Mouse (Mus musculus): Measurements from ENCODE around the gene Usp2. TPM values are rescaled to one million over a fixed set of nuclear protein-coding genes. Genes with fewer than 3 reads are reported as not detected.

The Usp2 gene
- total RNA-seq (2021) = 10 to 100 TPM; 79.2 to 82.4 TPM
- long read RNA-seq, experiment 1, transcript Usp2-201 (13 exons, 3,867 nt) = minor isoform, 12 of 45 reads
- long read RNA-seq, experiment 1, transcript Usp2-202 (12 exons, 2,057 nt) = major isoform, 24 of 45 reads
- long read RNA-seq, experiment 1, partial matches to known transcripts = 3 of 45 reads
- long read RNA-seq, experiment 1, other reads (novel, unspliced or antisense) = 5 of 45 reads
- long read RNA-seq, experiment 2, transcript Usp2-201 (13 exons, 3,867 nt) = minor isoform, 10 of 83 reads
- long read RNA-seq, experiment 2, transcript Usp2-202 (12 exons, 2,057 nt) = major isoform, 38 of 83 reads
- long read RNA-seq, experiment 2, partial matches to known transcripts = 23 of 83 reads
- long read RNA-seq, experiment 2, other reads (novel, unspliced or antisense) = 10 of 83 reads

DNA sequence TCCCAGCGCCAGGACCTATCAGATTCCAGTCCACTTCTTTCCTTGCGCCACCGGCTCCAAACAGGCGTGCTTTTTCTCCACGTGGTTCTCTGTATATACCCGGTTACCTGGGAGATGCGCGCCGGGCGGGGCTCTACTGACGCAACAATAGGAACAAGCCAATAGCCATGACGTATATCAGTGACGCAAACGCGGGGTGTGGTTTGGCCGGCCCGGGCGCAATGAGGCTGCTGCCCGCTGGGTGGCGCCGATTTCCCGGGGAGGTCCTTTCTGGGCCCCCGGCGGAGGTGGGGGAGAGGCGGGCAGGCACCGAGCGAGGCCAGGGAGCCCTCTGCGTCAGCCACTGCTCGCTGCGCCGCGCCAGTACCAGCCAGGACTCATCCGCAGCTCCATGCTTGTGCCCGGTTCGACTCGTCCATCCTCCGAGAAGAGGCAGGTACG is at the start of gene Usp2:
TSS of gene Usp2 (plus strand) at position 237 of the 441 bp plus-strand sequence.
- TF ChIP-seq CTCF (conservative IDR thresholded peaks at IDR 0.05) = peak; percentile 98

DNA sequence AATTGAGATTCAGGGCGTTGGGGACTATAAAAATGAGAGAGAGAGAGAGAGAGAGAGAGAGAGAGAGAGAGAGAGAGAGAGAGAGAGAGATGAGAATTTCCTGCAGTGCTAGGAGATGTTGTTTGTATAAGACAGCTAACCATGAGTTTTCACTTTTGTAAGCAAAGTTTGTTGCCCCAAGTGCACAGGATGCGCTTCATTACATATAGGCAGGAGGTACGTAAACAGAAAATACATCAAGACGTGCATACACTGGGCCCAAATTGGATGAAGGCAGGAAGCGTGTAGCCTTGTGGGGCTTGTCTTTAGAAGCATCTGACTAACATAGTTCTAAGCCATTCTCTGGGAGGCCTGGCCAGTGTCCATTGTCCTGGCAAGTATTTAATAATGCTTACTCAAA is 49.0 kb upstream of the Usp2 start:
- Histone ChIP-seq H3K27ac (no peak overlapping the region), H3K4me3 (no peak overlapping the region)
- DNase-seq (ENCODE audit: low spot score in 2 of 2) = no peak
- no peak for TF ChIP-seq CTCF (conservative IDR thresholded peaks at IDR 0.05)

More for the DNA sequence above, at the start of gene Usp2:
- Histone ChIP-seq H3K4me3 (peak within 1 kb of the TSS; percentile 84), H3K27ac (peak within 1 kb of the TSS; percentile 97)
- DNase-seq (ENCODE audit: low spot score in 2 of 2) = peak; percentile 99 to 100

DNA sequence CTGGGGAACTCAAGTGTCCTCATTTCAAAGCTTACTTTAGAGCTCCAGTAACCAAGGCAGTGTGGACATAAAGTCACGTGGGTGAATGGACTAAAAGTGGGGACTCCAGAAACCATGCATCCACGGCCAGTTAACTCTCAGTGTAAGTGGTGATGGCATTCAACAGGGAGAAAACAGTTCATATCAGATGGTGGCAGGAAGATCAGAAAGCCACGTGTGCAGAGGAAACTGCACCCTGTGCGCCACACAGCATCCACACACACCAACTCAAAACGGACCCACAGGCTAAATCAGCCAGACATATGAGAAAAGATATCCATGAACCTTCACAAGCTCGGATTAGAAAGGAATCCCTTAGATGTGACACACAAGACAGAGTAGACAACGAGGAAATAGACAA is 46.8 kb upstream of the Usp2 start:
- no peak for TF ChIP-seq CTCF (conservative IDR thresholded peaks at IDR 0.05)
- H3K27ac ChIP-seq = no peak overlapping the region
- no peak overlapping the region for H3K4me3 ChIP-seq
- DNase-seq (ENCODE audit: low spot score in 2 of 2) = no peak

DNA sequence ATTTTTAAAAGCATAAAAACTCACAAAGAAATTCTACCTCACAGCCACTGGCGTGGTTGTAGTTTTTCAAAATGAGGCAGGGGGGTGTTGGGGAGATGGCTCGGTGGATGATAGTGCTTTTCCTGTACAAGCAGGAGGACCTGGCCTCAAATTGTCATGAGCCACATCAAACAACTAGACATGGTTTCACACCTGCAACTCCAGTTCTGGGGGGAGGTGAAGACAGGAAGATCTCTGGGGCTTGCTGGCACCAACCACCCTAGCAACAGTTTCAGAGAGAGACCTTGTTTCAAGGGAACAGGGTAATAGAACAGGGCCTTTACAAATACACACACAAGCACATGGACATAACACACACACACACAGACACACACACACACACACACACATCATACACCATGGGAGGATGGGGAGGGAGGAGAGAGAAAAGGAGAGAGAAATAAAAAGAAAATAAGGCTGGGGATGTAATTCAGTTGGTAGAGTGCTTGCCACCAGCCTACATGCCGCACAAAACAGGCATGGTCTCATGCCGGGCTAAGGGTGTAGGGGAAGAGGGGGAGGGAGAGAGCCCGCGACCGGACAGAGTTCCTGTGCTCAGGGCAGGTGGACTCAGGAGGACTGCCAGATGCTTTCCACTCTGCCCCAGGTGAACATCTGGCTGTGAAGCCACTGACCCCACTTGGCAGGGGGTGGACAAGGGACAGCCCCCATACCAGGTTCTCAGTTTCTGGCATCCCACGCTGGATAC is 44.5 kb upstream of the Usp2 start:
- DNase-seq (ENCODE audit: low spot score in 2 of 2) = no peak
- Histone ChIP-seq H3K4me3 (no peak overlapping the region), H3K27ac (no peak overlapping the region)
- TF ChIP-seq CTCF (conservative IDR thresholded peaks at IDR 0.05) = no peak

DNA sequence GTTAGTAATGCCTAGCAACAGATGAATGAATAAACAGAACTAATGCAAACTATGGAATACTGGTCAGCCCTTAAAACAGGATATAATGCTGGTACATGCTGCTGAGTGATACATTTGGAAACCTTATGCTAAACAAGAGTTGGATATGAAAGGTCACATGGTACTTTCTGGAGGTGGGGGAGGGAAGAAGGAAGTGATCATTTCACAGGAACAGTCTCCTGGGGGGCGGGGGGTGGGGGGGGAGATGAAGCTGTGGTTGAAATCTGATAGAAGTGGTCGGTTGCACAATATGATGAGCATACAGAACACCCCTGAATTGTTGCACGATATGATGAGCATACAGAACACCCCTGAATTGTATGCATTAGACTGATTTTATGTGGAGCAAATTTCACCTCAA is 42.7 kb upstream of the Usp2 start:
- TF ChIP-seq CTCF (conservative IDR thresholded peaks at IDR 0.05) = no peak
- H3K27ac ChIP-seq = no peak overlapping the region
- no peak for DNase-seq (ENCODE audit: low spot score in 2 of 2)
- no peak overlapping the region for H3K4me3 ChIP-seq

DNA sequence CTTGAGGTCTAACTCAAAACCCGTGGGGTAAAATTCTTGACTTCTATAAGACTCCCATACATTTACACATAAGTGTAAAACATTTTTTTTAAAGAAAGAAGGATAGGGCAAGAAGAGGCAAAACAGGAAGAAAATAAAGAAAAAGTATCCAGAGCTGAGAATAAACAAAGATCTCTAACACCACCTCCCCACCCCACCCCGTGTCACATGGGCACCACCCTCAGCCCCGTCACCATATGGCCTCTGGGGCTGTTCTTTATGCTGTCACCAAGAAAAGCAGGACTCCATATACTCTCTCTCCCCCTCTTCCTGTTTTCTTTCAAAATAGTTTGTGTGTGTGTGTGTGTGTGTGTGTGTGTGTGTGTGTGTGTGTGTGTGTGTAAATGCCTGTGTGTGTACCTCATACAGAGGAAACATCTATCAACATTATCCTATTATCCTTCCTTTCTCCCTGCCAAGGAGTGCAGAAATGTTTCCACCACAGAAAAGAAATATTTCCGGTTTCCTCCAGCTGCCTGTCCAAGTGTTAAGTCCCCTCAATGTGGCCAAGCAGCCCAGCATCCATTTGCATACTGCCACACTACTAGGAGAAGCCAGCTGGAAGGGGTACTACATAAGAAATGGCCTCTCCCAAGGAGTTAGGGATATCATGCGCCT is 37.1 kb upstream of the Usp2 start:
- no peak for TF ChIP-seq CTCF (conservative IDR thresholded peaks at IDR 0.05)
- Histone ChIP-seq H3K27ac (no peak overlapping the region), H3K4me3 (no peak overlapping the region)
- no peak for DNase-seq (ENCODE audit: low spot score in 2 of 2)

DNA sequence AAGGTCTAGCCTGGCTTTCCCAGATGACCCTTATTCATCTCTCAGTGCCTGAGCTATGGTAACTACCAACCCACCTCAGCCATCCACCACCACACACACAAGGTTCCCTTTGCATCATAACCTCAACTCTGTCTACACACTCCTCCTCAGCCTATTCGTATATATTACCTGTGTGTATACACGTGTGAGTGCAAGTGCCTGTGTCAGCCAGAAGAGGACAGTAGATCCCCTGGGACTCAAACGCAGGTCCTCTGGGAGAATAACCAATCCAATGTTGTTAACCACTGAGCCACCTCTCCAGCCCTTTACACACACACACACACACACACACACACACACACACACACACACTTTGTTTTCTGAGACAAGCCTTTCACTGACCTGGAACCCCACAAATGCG is 36.2 kb upstream of the Usp2 start:
- H3K4me3 ChIP-seq = no peak overlapping the region
- H3K27ac ChIP-seq = no peak overlapping the region
- no peak for DNase-seq (ENCODE audit: low spot score in 2 of 2)
- TF ChIP-seq CTCF (conservative IDR thresholded peaks at IDR 0.05) = peak; percentile 44

DNA sequence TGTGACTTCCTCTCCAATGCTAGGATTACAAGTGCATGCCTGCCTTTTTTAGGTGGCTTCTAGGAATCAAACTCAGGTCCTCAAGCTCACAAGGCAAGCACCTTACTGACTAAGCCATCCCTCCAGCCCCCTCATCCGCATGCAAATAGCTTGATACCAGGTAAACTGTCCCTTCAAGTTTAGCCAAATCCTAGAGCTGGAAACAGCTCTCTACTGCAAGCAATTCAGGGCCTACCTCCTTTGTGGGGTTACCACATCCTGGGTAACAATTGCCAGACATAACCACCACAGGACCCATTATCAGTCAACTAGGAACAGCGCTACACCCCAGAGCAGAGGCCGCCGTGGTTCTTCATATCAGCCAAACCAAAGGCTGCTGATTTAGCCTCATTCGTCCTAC is 35.7 kb upstream of the Usp2 start:
- Histone ChIP-seq H3K4me3 (no peak overlapping the region), H3K27ac (no peak overlapping the region)
- no peak for DNase-seq (ENCODE audit: low spot score in 2 of 2)
- no peak for TF ChIP-seq CTCF (conservative IDR thresholded peaks at IDR 0.05)

DNA sequence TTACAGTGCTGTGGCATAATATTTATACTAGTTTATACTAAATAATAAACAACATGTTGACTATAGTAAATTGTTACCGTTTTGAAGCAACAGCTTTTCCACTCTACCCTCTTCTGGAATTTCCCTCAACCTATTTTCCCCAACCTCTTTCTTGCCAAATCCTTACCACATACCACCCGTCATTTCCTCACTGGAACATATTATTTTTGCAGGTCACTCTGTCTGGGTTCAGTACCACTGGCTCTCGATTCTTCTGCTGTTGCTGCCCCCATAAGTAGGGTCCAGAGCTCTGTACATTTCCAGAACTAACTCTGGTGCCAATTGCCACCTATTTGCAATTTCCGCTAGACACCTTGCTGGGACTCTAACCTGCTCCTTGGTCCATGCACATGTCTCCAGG is 34.9 kb upstream of the Usp2 start:
- no peak overlapping the region for H3K27ac ChIP-seq
- no peak for DNase-seq (ENCODE audit: low spot score in 2 of 2)
- H3K4me3 ChIP-seq = no peak overlapping the region
- no peak for TF ChIP-seq CTCF (conservative IDR thresholded peaks at IDR 0.05)

DNA sequence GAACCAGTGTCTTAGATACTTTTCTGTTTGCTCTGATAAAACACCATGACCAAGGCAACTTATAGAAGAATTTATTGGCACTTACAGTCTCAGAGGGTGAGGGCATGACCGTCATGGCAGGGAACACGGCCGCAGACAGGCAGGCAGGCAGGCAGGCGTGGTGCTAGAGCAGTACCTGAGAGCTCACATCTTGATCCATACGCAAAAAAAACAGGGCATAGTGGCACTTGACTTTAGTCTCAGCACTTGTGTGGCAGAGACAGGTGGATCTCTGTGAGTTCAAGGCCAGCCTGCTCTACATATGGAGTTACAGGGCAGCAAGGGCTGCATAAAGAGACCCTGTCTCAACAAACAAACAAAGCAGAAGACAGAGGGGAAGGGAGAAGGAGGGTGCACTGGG is 33.5 kb upstream of the Usp2 start:
- H3K4me3 ChIP-seq = no peak overlapping the region
- H3K27ac ChIP-seq = no peak overlapping the region
- DNase-seq (ENCODE audit: low spot score in 2 of 2) = no peak
- no peak for TF ChIP-seq CTCF (conservative IDR thresholded peaks at IDR 0.05)

DNA sequence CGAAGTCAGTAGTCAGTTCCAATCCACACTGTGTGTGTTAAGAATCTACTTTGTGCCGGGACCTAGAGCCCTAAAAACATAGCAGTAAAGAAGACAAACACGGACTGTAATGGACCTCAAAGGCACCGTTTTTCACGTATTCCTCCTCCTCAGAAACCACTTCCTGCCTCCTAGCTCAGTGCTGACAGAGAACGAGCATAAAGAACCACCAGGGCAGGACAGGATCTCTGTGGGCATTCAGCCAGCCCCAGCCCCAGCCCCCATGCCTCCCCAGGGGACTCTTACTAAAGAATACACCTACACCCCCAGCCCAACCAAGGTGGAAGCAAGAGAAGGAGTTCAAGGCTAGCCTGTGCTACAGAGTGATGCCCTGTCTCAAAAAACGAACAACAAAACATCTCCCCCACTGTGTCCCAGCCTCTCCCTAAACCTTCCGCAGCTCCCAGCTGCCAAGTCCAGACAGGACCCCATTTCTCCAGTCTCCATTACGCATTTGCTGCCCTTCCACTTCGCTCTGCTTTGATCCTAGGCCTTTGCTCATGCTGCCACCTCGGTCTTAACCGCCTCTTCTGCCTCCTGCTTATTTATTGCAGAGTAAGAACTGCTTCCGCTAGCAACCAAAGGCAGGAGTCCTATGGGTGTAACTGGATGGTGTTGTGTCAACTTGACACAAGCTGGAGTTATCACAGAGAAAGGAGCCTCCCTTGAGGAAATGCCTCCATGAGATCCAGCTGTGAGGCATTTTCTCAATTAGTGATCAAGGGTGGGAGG is 32.7 kb upstream of the Usp2 start:
- H3K27ac ChIP-seq = no peak overlapping the region
- DNase-seq (ENCODE audit: low spot score in 2 of 2) = no peak
- no peak overlapping the region for H3K4me3 ChIP-seq
- no peak for TF ChIP-seq CTCF (conservative IDR thresholded peaks at IDR 0.05)

DNA sequence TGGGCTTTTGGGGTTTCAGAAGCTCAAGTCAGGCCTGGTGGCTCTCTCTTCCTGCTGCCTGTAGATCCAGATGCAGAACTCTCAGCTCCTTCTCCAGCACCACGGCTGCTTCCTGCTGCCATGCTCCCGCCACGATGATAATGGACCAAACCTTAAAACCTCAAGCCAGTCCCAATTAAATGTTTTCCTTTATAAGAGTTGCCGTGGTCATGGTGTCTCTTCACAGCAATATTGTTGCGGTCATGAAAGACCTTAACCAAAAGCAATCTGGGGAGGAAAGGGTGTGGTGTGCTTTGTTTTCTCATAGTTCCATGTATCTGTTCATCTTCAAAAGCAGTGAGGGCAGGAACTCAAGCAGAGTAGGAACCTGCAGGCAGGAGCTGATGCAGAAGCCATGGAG is 29.7 kb upstream of the Usp2 start:
- TF ChIP-seq CTCF (conservative IDR thresholded peaks at IDR 0.05) = no peak
- Histone ChIP-seq H3K27ac (no peak overlapping the region), H3K4me3 (no peak overlapping the region)
- DNase-seq (ENCODE audit: low spot score in 2 of 2) = no peak
